Mouse (Mus musculus) embryonic fibroblast, embryonic 13.5 days (primary cell): ENCODE data around the gene Gm26938.

Source experiments
- CTCF ChIP-seq: IDR thresholded peaks from 2 replicates; pipeline ENCODE4 v1.5.1; 2011; ENCODE audit warnings: mild to moderate bottlenecking, control low read depth, low read length, moderate library complexity, borderline replicate concordance; ENCODE audit not compliant: insufficient read depth
- POLR2A ChIP-seq: IDR thresholded peaks from 2 replicates; pipeline ENCODE4 v1.6.1; 2011; ENCODE audit warnings: low read depth, mild to moderate bottlenecking, control low read depth, low read length, moderate library complexity

DNA sequence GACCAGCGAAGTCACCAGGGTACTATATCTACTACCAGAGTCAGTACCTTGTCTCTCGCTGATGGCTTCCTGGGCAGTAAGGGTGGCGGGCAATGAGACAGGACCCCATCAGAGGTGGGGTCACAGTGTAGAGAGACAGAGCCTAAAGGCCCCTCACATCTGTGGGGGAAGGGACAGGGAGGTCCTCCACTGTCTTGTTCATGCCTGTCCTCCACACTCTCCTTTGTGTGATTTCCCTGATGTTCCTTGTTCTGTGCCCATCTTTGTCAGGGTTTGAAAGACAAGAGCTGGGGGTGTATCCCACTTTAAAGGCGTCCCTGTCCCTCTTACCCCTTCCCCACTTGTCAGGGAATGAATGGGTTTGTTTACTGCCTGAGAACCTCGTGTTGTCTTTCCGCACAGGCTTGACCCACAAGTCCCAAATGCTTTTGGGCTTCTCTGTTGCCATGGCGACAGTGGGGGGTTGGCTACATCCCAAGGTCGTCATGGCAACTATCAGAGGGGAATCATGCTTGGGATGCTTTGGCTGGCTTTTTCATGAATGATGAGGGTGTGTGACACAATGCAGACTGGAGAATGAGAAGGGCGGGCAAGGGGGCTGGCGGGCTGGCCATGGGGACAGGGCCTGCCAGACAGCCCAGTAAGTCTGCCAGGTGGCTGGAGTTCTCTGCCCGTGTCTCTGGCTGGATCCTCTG is 28.6 kb downstream of the Gm26938 start:
- no peak for TF ChIP-seq CTCF
- 0 out of 2 replicates have a peak, but pooled peaks have one; percentile 1 for TF ChIP-seq POLR2A
